Mouse (Mus musculus) 3T3-L1 (cell line): Measurements from ENCODE around the gene Ppm1h.
"Not testable (repeated sequence)": the region's sequence is repeated elsewhere in the genome, so short reads cannot be mapped to it uniquely, and the experiment has no call there.

Experiments
- DNase-seq: peaks from one replicate; pipeline ENCODE4 v3.0.0-alpha.2; 2015; ENCODE audit warnings: low read depth, low spot score

The Ppm1h gene

GRCm38 (mm10) chr10:122964241-122964636, 285.7 kb downstream of the Ppm1h start:
- no peak for DNase-seq

- not testable (repeated sequence) for DNase-seq
These were observed 287.1 kb downstream of the Ppm1h start for GRCm38 (mm10) chr10:122965650-122966049.

- DNase-seq: peak; percentile 47
These were observed 287.9 kb downstream of the Ppm1h start for GRCm38 (mm10) chr10:122966421-122966820.

GRCm38 (mm10) chr10:122970188-122970587, 291.6 kb downstream of the Ppm1h start:
- DNase-seq: no peak

- DNase-seq: no peak
These were observed 294.7 kb downstream of the Ppm1h start for GRCm38 (mm10) chr10:122973241-122973640.

GRCm38 (mm10) chr10:122976038-122976437, 297.5 kb downstream of the Ppm1h start:
- DNase-seq: no peak

GRCm38 (mm10) chr10:122979356-122979755, 300.8 kb downstream of the Ppm1h start:
- peak; percentile 10 for DNase-seq

GRCm38 (mm10) chr10:122980123-122980522, 301.6 kb downstream of the Ppm1h start:
- no peak for DNase-seq

- DNase-seq: peak; percentile 81
These were observed 304.5 kb downstream of the Ppm1h start for GRCm38 (mm10) chr10:122982909-122983578.

- DNase-seq: peak; percentile 56
These were observed 305.3 kb downstream of the Ppm1h start for GRCm38 (mm10) chr10:122983579-122984530.

- DNase-seq: peak; percentile 27
These were observed 306.1 kb downstream of the Ppm1h start for GRCm38 (mm10) chr10:122984531-122985251.

GRCm38 (mm10) chr10:122985252-122985514, 306.6 kb downstream of the Ppm1h start:
- peak; percentile 61 for DNase-seq

- peak; percentile 75 for DNase-seq
These were observed 307.2 kb downstream of the Ppm1h start for GRCm38 (mm10) chr10:122985515-122986319.

GRCm38 (mm10) chr10:122986320-122987225, 308.0 kb downstream of the Ppm1h start:
- DNase-seq: peak; percentile 77

GRCm38 (mm10) chr10:122987671-122988128, 309.1 kb downstream of the Ppm1h start:
- peak; percentile 77 for DNase-seq

GRCm38 (mm10) chr10:122988372-122988771, 309.8 kb downstream of the Ppm1h start:
- no peak for DNase-seq

- no peak for DNase-seq
These were observed 311.4 kb downstream of the Ppm1h start for GRCm38 (mm10) chr10:122989916-122990315.

- DNase-seq: no peak
These were observed 312.0 kb downstream of the Ppm1h start for GRCm38 (mm10) chr10:122990606-122991005.

GRCm38 (mm10) chr10:122991053-122991452, 312.5 kb downstream of the Ppm1h start:
- DNase-seq: no peak

GRCm38 (mm10) chr10:122991648-122992047, 313.1 kb downstream of the Ppm1h start:
- DNase-seq: no peak
